Mouse (Mus musculus): ENCODE data around the gene Adam12.

Gene Adam12

GRCm38 (mm10) chr7:134149351-134149750, 82.6 kb downstream of the Adam12 start:
- DNase-seq (ENCODE audit: low read depth): no peak

GRCm38 (mm10) chr7:134147561-134147960, 84.4 kb downstream of the Adam12 start:
- DNase-seq (ENCODE audit: low read depth): no peak

- no peak for DNase-seq (ENCODE audit: low read depth)
Measured at GRCm38 (mm10) chr7:134146821-134147220, 85.1 kb downstream of the Adam12 start.

- no peak for DNase-seq (ENCODE audit: low read depth)
Measured at GRCm38 (mm10) chr7:134144111-134144510, 87.8 kb downstream of the Adam12 start.

GRCm38 (mm10) chr7:134139291-134139949, 92.5 kb downstream of the Adam12 start:
- DNase-seq (ENCODE audit: low read depth): no peak

GRCm38 (mm10) chr7:134132323-134132722, 99.6 kb downstream of the Adam12 start:
- no peak for DNase-seq (ENCODE audit: low read depth)

- DNase-seq (ENCODE audit: low read depth): no peak
Measured at GRCm38 (mm10) chr7:134128087-134128522, 103.8 kb downstream of the Adam12 start.

GRCm38 (mm10) chr7:134121397-134121796, 110.5 kb downstream of the Adam12 start:
- no peak for DNase-seq (ENCODE audit: low read depth)

- DNase-seq (ENCODE audit: low read depth): no peak
Measured at GRCm38 (mm10) chr7:134115438-134115837, 116.5 kb downstream of the Adam12 start.

- no peak for DNase-seq (ENCODE audit: low read depth)
Measured at GRCm38 (mm10) chr7:134114311-134115188, 117.4 kb downstream of the Adam12 start.

- DNase-seq (ENCODE audit: low read depth): no peak
Measured at GRCm38 (mm10) chr7:134113829-134114228, 118.1 kb downstream of the Adam12 start.

GRCm38 (mm10) chr7:134110116-134110515, 121.8 kb downstream of the Adam12 start:
- DNase-seq (ENCODE audit: low read depth): no peak

- DNase-seq (ENCODE audit: low read depth): no peak
Measured at GRCm38 (mm10) chr7:134107849-134108248, 124.1 kb downstream of the Adam12 start.

GRCm38 (mm10) chr7:134099010-134099409, 132.9 kb downstream of the Adam12 start:
- DNase-seq (ENCODE audit: low read depth): no peak

GRCm38 (mm10) chr7:134097861-134098260, 134.1 kb downstream of the Adam12 start:
- DNase-seq (ENCODE audit: low read depth): no peak

GRCm38 (mm10) chr7:134093871-134094270, 138.1 kb downstream of the Adam12 start:
- DNase-seq (ENCODE audit: low read depth): no peak

GRCm38 (mm10) chr7:134090764-134091163, 141.2 kb downstream of the Adam12 start:
- DNase-seq (ENCODE audit: low read depth): no peak

- DNase-seq (ENCODE audit: low read depth): no peak
Measured at GRCm38 (mm10) chr7:134090256-134090655, 141.7 kb downstream of the Adam12 start.

- no peak for DNase-seq (ENCODE audit: low read depth)
Measured at GRCm38 (mm10) chr7:134088548-134089347, 143.2 kb downstream of the Adam12 start.

- DNase-seq (ENCODE audit: low read depth): no peak
Measured at GRCm38 (mm10) chr7:134085396-134085795, 146.6 kb downstream of the Adam12 start.

GRCm38 (mm10) chr7:134084926-134085325, 147.0 kb downstream of the Adam12 start:
- no peak for DNase-seq (ENCODE audit: low read depth)

GRCm38 (mm10) chr7:134081307-134082072, 150.5 kb downstream of the Adam12 start:
- no peak for DNase-seq (ENCODE audit: low read depth)
